In the genomic region with DNA sequence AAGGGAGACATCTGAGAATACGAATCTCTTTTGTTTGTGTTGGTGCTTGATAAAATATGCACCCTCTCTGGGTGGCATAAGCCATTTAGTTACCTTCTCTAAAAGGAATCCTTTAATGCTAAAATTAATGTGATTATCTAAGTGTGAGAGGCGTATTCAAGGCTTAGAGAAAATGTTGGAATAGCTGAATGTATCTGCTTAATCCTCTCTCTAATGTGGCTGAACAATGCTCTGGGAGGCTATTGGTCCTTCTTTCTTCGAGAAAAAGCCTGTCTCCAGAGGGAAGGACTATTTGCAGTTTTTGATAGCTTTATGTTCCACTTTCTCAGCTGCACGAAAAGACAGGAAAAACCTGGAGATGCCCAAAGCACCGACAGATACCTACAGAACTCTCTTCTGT, we compare ENCODE assay signal across 23 mouse cellular contexts.
"Had no signal": no experiment of that assay in that cellular context is flagged by ENCODE, and none has a peak within 500 bp of the region (broad histone marks: within the 10 kb centered on the region; RNA-seq: fewer than 3 reads in every experiment).

No protein-coding gene starts in this region.

- ATAC-seq: hindbrain, embryonic 16.5 days; inflammation-experienced regulatory T-cells, adult 6 months; intestine, embryonic 15.5 days; intestine, postnatal 0 days had no signal

- DNase-seq: gastrocnemius, adult 2 months; gastrocnemius, postnatal 10 days; gastrocnemius, postnatal 25 days; heart, adult 18-20 months; heart, postnatal 10 days; heart, postnatal 4 days; kidney, adult 18-20 months; kidney, adult 8-10 months; kidney, postnatal 10 days; kidney, postnatal 25 days; left cerebral cortex, postnatal 4 days had no signal

- H3K4me3 ChIP-seq: gastrocnemius, adult 2 months; heart, embryonic 10.5 days; heart, embryonic 12.5 days; hindbrain, embryonic 10.5 days; hindbrain, embryonic 12.5 days; intestine, embryonic 15.5 days; left cerebral cortex, adult 2 months; limb, embryonic 13.5 days; limb, embryonic 15.5 days had no signal

- H3K27ac ChIP-seq: gastrocnemius, adult 2 months; heart, embryonic 10.5 days; hindbrain, embryonic 10.5 days; hindbrain, embryonic 12.5 days; hindbrain, embryonic 14.5 days; intestine, embryonic 15.5 days; left cerebral cortex, adult 2 months; limb, embryonic 13.5 days; limb, embryonic 15.5 days had no signal

- H3K4me1 ChIP-seq: hindbrain, embryonic 12.5 days; intestine, embryonic 15.5 days; limb, embryonic 15.5 days had no signal

- H3K4me2 ChIP-seq: heart, embryonic 12.5 days; hindbrain, embryonic 12.5 days; hindbrain, embryonic 14.5 days; intestine, embryonic 15.5 days; limb, embryonic 13.5 days; limb, embryonic 15.5 days had no signal

- H3K9ac ChIP-seq: heart, embryonic 12.5 days; hindbrain, embryonic 12.5 days; hindbrain, embryonic 14.5 days; intestine, embryonic 15.5 days; limb, embryonic 13.5 days; limb, embryonic 15.5 days had no signal

- H3K27me3 ChIP-seq: heart, embryonic 12.5 days; hindbrain, embryonic 12.5 days; intestine, embryonic 15.5 days; limb, embryonic 13.5 days had no signal

- H3K9me3 ChIP-seq: heart, embryonic 10.5 days; heart, embryonic 12.5 days; hindbrain, embryonic 10.5 days; hindbrain, embryonic 12.5 days; intestine, embryonic 15.5 days; limb, embryonic 13.5 days; limb, embryonic 15.5 days had no signal

- H3K36me3 ChIP-seq: heart, embryonic 10.5 days; heart, embryonic 12.5 days; hindbrain, embryonic 10.5 days; hindbrain, embryonic 12.5 days; intestine, embryonic 15.5 days; limb, embryonic 13.5 days; limb, embryonic 15.5 days had no signal
